Mouse (Mus musculus) forebrain, embryonic 15.5 days (tissue): ENCODE data around the gene Tctex1d2. TPM values are rescaled to one million over a fixed set of nuclear protein-coding genes. Genes with fewer than 3 reads are reported as not detected.
"Not testable (repeated sequence)": the region's sequence is repeated elsewhere in the genome, so short reads cannot be mapped to it uniquely, and the experiment has no call there.

Experiments used
- ATAC-seq: fragments of 200-750 bp; cut with Nextera tagmentation; replicated peaks from 2 replicates; pipeline ENCODE4 v1.8.0; 2017; ENCODE audit warnings: mild to moderate bottlenecking, moderate TSS enrichment, moderate library complexity
- H3K27ac ChIP-seq: fragments of 300-500 bp; sonication (generic); replicated peaks from 2 replicates; pipeline ENCODE4 v1.5.1; 2015; ENCODE audit warnings: mild to moderate bottlenecking, inconsistent platforms
- H3K27me3 ChIP-seq: fragments of 300-500 bp; sonication (generic); 2 replicates; pipeline ENCODE4 v1.6.1; 2015; ENCODE audit warnings: inconsistent platforms
- H3K36me3 ChIP-seq: fragments of 300-500 bp; sonication (generic); 2 replicates; pipeline ENCODE4 v1.6.1; 2015; ENCODE audit warnings: mild to moderate bottlenecking, inconsistent platforms
- H3K4me1 ChIP-seq: fragments of 300-500 bp; sonication (generic); 2 replicates; pipeline ENCODE4 v1.6.1; 2015; ENCODE audit warnings: inconsistent platforms
- H3K4me2 ChIP-seq: fragments of 300-500 bp; sonication (generic); replicated peaks from 2 replicates; pipeline ENCODE4 v1.6.1; 2015; ENCODE audit warnings: mild to moderate bottlenecking, inconsistent platforms
- H3K4me3 ChIP-seq: fragments of 300-500 bp; sonication (generic); 2 replicates; pipeline ENCODE4 v1.5.1; 2015; ENCODE audit warnings: mild to moderate bottlenecking, inconsistent platforms
- H3K9ac ChIP-seq: fragments of 300-500 bp; sonication (generic); replicated peaks from 2 replicates; pipeline ENCODE4 v1.6.1; 2015; ENCODE audit warnings: mild to moderate bottlenecking, inconsistent platforms
- H3K9me3 ChIP-seq: fragments of 300-500 bp; sonication (generic); 2 replicates; pipeline ENCODE4 v1.6.1; 2016; ENCODE audit warnings: inconsistent platforms
- WGBS: fragments of 180-500 bp; shearing (Covaris S2); methylation state at CpG from one replicate; pipeline ENCODE4 v1.1.7; 2015; ENCODE audit warnings: mixed read lengths; 5-methylcytosine and 5-hydroxymethylcytosine counted together
- polyA plus RNA-seq: library from polyadenylated mRNA; unstranded; fragments of >200 nt; fragmentation: Nextera tagmentation; extraction: Ambion mirVana; gene quantifications from 2 replicates; pipeline ENCODE4 v1.2.1, GENCODE M21; 2015

Tctex1d2 gene
- polyA plus RNA-seq, 1 experiment from 2014 or later, result 33.8 TPM

GRCm38 (mm10) chr16:32434066-32434465 lies 14.6 kb downstream of the Tctex1d2 start:
- Histone ChIP-seq H3K36me3 (no peaks in the 10 kb centered on the region), H3K27ac (no peak overlapping the region), H3K9me3 (no peaks in the 10 kb centered on the region), H3K4me1 (peaks cover 24% of the 10 kb centered on the region), H3K4me2 (no peak overlapping the region), H3K27me3 (no peaks in the 10 kb centered on the region), H3K4me3 (no peak overlapping the region), H3K9ac (no peak overlapping the region)
- WGBS, result 56% methylated on average over 6 of the region's 6 CpGs
- no peak for ATAC-seq

DNA sequence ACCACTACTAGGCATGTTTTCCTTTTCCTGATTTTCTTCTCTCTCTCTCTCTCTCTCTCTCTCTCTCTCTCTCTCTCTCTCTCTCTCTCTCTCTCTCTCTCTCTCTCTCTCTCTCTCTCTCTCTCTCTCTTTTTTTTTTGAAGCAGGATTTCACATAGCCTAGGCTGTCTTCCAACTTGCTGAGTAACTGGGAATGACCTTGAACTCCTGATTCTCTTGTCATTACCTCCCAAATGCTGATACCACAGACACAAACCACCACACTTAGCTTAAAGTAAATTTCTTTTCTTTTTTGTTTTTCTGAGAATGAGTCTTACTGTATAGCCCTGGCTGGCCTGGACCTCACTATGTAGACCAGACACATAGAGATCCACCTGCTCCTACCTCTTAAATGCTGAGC lies 15.2 kb downstream of the Tctex1d2 start:
- Histone ChIP-seq H3K4me3 (no peak overlapping the region), H3K36me3 (0 out of 2 replicates have a peak, but pooled peaks cover under 1% of the 10 kb centered on the region), H3K4me1 (peaks cover 19% of the 10 kb centered on the region), H3K27me3 (no peaks in the 10 kb centered on the region), H3K4me2 (no peak overlapping the region), H3K9me3 (no peaks in the 10 kb centered on the region), H3K27ac (no peak overlapping the region), H3K9ac (no peak overlapping the region)
- no peak for ATAC-seq

- Histone ChIP-seq H3K36me3 (peaks cover 5% of the 10 kb centered on the region; the same call in 1 of the 2 replicates), H3K27me3 (no peaks in the 10 kb centered on the region), H3K4me3 (no peak overlapping the region), H3K4me1 (peaks cover 10% of the 10 kb centered on the region), H3K9me3 (no peaks in the 10 kb centered on the region), H3K9ac (no peak overlapping the region), H3K27ac (no peak overlapping the region), H3K4me2 (no peak overlapping the region)
- WGBS, result 78% methylated on average over 1 of the region's 1 CpGs
- ATAC-seq, result no peak
Measured at GRCm38 (mm10) chr16:32436657-32437056, 17.2 kb downstream of the Tctex1d2 start.

DNA sequence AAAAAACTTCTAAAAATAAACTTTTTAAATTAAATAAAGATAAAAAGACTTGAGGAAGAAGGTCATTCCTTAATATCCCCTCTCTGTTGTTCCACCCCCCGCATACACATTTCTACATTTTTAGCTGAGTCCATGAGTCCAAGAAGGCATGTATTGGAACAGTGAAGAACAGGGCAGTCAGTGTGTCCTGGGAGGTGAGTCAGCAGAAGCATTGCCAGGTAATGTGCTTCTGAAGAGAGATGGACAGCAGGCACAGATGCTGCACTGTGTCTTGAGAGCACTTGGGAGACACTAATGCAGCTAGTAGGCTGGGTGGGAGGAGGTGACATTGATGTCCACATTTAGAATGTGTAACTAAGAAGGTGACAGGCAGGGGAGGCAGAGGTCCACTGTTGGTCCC lies 17.8 kb downstream of the Tctex1d2 start:
- no peak overlapping the region for H3K4me2 ChIP-seq
- ATAC-seq, result no peak
- 94% methylated on average over 1 of the region's 1 CpGs for WGBS
- H3K27ac ChIP-seq, result no peak overlapping the region
- no peaks in the 10 kb centered on the region for H3K27me3 ChIP-seq
- H3K4me3 ChIP-seq, result no peak overlapping the region
- no peaks in the 10 kb centered on the region for H3K9me3 ChIP-seq
- H3K9ac ChIP-seq, result no peak overlapping the region
- peaks cover 4% of the 10 kb centered on the region; the same call in 1 of the 2 replicates for H3K4me1 ChIP-seq
- peaks cover 5% of the 10 kb centered on the region; the same call in 1 of the 2 replicates for H3K36me3 ChIP-seq

DNA sequence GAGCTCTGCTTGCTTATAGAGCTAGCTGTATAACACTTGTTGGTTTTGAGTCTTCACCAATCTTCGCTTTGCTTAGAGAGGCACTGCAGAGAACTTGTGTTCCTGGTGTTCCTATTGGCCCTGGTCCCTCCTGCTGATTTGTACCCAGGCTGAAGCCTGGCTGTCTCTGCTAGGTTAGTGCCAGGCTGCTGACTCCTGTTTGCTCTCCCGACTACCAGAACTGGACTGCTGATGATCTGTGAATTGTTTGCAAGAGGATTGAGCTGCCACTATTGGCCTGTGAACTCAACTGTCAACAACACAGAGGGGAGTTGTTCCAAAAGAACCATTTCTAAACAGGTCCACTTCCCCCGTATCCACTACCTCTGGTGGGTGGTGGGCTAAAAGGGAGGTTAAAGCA lies 21.9 kb downstream of the Tctex1d2 start:
- Histone ChIP-seq H3K4me1 (no peaks in the 10 kb centered on the region), H3K9ac (no peak overlapping the region), H3K27me3 (no peaks in the 10 kb centered on the region), H3K36me3 (peaks cover 5% of the 10 kb centered on the region; the same call in 1 of the 2 replicates), H3K27ac (no peak overlapping the region), H3K4me3 (no peak overlapping the region), H3K4me2 (no peak overlapping the region), H3K9me3 (no peaks in the 10 kb centered on the region)
- 93% methylated on average over 3 of the region's 3 CpGs for WGBS
- no peak for ATAC-seq

GRCm38 (mm10) chr16:32444615-32445014 lies 25.1 kb downstream of the Tctex1d2 start:
- WGBS, result 93% methylated on average over 3 of the region's 3 CpGs

GRCm38 (mm10) chr16:32445558-32445957 lies 26.1 kb downstream of the Tctex1d2 start:
- WGBS, result 95% methylated on average over 1 of the region's 1 CpGs
- Histone ChIP-seq H3K27me3 (no peaks in the 10 kb centered on the region), H3K4me3 (no peak overlapping the region), H3K4me2 (no peak overlapping the region), H3K9ac (no peak overlapping the region), H3K27ac (no peak overlapping the region), H3K36me3 (no peaks in the 10 kb centered on the region; the same call in 1 of the 2 replicates), H3K9me3 (no peaks in the 10 kb centered on the region), H3K4me1 (no peaks in the 10 kb centered on the region)
- ATAC-seq, result no peak

More at GRCm38 (mm10) chr16:32444615-32445014, 25.1 kb downstream of the Tctex1d2 start:
- H3K9me3 ChIP-seq, H3K9ac ChIP-seq, H3K4me2 ChIP-seq, H3K27ac ChIP-seq, H3K36me3 ChIP-seq, H3K27me3 ChIP-seq, ATAC-seq, H3K4me1 ChIP-seq, H3K4me3 ChIP-seq: not testable (repeated sequence)

GRCm38 (mm10) chr16:32446563-32447138 lies 27.1 kb downstream of the Tctex1d2 start:
- Histone ChIP-seq H3K4me1 (no peaks in the 10 kb centered on the region), H3K9me3 (no peaks in the 10 kb centered on the region), H3K27me3 (no peaks in the 10 kb centered on the region), H3K4me2 (no peak overlapping the region), H3K27ac (no peak overlapping the region), H3K9ac (no peak overlapping the region), H3K36me3 (no peaks in the 10 kb centered on the region; the same call in 1 of the 2 replicates), H3K4me3 (no peak overlapping the region)
- no peak for ATAC-seq
- WGBS, result 78% methylated on average over 2 of the region's 2 CpGs

- 87% methylated on average over 3 of the region's 3 CpGs for whole genome bisulfite sequencing
- no peaks in the 10 kb centered on the region for H3K27me3 ChIP-seq
Measured at GRCm38 (mm10) chr16:32449665-32450064, 30.2 kb downstream of the Tctex1d2 start.

DNA sequence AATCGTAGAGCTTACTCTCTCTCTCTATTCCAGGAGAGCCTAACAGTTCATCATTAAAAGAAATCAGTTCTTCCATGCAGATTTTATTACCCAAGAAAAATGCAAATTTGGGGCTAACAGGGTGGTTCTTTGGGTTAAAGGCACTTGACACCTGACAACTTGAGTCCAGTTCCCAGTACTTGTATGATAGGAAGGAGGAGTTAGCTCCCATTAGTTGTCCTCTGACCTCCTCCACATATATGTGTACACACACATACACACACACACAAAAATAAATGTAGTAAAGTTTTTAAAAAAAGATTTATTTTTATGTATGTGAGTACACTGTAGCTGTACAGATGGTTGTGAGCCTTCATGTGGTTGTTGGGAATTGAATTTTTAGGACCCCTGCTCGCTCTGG lies 30.6 kb downstream of the Tctex1d2 start:
- H3K4me1 ChIP-seq, result no peaks in the 10 kb centered on the region
- WGBS, result 97% methylated on average over 2 of the region's 2 CpGs
- H3K9ac ChIP-seq, result no peak overlapping the region
- no peaks in the 10 kb centered on the region for H3K9me3 ChIP-seq
- no peak overlapping the region for H3K4me3 ChIP-seq
- no peaks in the 10 kb centered on the region for H3K27me3 ChIP-seq
- H3K4me2 ChIP-seq, result no peak overlapping the region
- no peak for ATAC-seq
- peaks cover 19% of the 10 kb centered on the region; the same call in 1 of the 2 replicates for H3K36me3 ChIP-seq
- H3K27ac ChIP-seq, result no peak overlapping the region

More at GRCm38 (mm10) chr16:32449665-32450064, 30.2 kb downstream of the Tctex1d2 start:
- Histone ChIP-seq H3K27ac (no peak overlapping the region), H3K36me3 (peaks cover 15% of the 10 kb centered on the region; the same call in 1 of the 2 replicates), H3K4me2 (no peak overlapping the region), H3K4me3 (no peak overlapping the region), H3K9me3 (no peaks in the 10 kb centered on the region), H3K9ac (no peak overlapping the region), H3K4me1 (no peaks in the 10 kb centered on the region)
- no peak for ATAC-seq

- WGBS, result 95% methylated on average over 8 of the region's 8 CpGs
Measured at GRCm38 (mm10) chr16:32453102-32453501, 33.6 kb downstream of the Tctex1d2 start.

GRCm38 (mm10) chr16:32454646-32455045 lies 35.1 kb downstream of the Tctex1d2 start:
- ATAC-seq, result no peak
- Histone ChIP-seq H3K27me3 (no peaks in the 10 kb centered on the region), H3K27ac (no peak overlapping the region), H3K9me3 (no peaks in the 10 kb centered on the region), H3K4me3 (no peak overlapping the region), H3K36me3 (peaks cover 30% of the 10 kb centered on the region), H3K9ac (no peak overlapping the region), H3K4me2 (no peak overlapping the region), H3K4me1 (no peaks in the 10 kb centered on the region)
- WGBS, result 91% methylated on average over 5 of the region's 5 CpGs

More at GRCm38 (mm10) chr16:32453102-32453501, 33.6 kb downstream of the Tctex1d2 start:
- H3K27me3 ChIP-seq, result no peaks in the 10 kb centered on the region
- H3K9ac ChIP-seq, result no peak overlapping the region
- peaks cover 25% of the 10 kb centered on the region for H3K36me3 ChIP-seq
- no peak for ATAC-seq
- no peak overlapping the region for H3K27ac ChIP-seq
- H3K4me2 ChIP-seq, result no peak overlapping the region
- no peaks in the 10 kb centered on the region for H3K4me1 ChIP-seq
- H3K4me3 ChIP-seq, result no peak overlapping the region
- no peaks in the 10 kb centered on the region for H3K9me3 ChIP-seq

GRCm38 (mm10) chr16:32456086-32456485 lies 36.6 kb downstream of the Tctex1d2 start:
- no peaks in the 10 kb centered on the region for H3K9me3 ChIP-seq
- no peak for ATAC-seq
- H3K36me3 ChIP-seq, result peaks cover 30% of the 10 kb centered on the region
- H3K27me3 ChIP-seq, result no peaks in the 10 kb centered on the region
- no peak overlapping the region for H3K27ac ChIP-seq
- no peak overlapping the region for H3K4me2 ChIP-seq
- no peaks in the 10 kb centered on the region for H3K4me1 ChIP-seq
- no peak overlapping the region for H3K9ac ChIP-seq
- no peak overlapping the region for H3K4me3 ChIP-seq
